Mouse (Mus musculus): ENCODE results near the gene Gm29427. TPM values are rescaled to one million over a fixed set of nuclear protein-coding genes. Genes with fewer than 3 reads are reported as not detected.
A peak's percentile ranks its signal among the peaks of the same experiment; 100 is the strongest.

Gm29427 gene
- polyA plus RNA-seq (2012; ENCODE audit: insufficient read depth, insufficient read length, missing spikeins) = not detected in 2 replicates

GRCm38 (mm10) chr1:130715561-130716217, at the start of gene Gm29427:
Gene Gm29427 (minus strand): TSS chr1:130715799.
- Histone ChIP-seq H3K27ac (ENCODE audit: insufficient read depth, low read depth, low read length) (peak within 1 kb of the TSS; percentile 60), H3K4me3 (ENCODE audit: insufficient read depth, low read length) (peak within 1 kb of the TSS; percentile 89), H3K4me1 (ENCODE audit: control insufficient read depth, insufficient read depth, low read length) (peaks cover 15% of the 10 kb centered on the region)
- no peak for TF ChIP-seq POLR2A (IDR thresholded peaks at IDR 0.05; ENCODE audit: borderline replicate concordance, low read depth, low read length)
- TF ChIP-seq CTCF (IDR thresholded peaks at IDR 0.05; ENCODE audit: low read depth, low read length) = no peak

GRCm38 (mm10) chr1:130764027-130764461, 48.4 kb upstream of the Gm29427 start:
- Histone ChIP-seq H3K27ac (ENCODE audit: insufficient read depth, low read depth, low read length) (no peak overlapping the region), H3K4me1 (ENCODE audit: control insufficient read depth, insufficient read depth, low read length) (no peaks in the 10 kb centered on the region), H3K4me3 (ENCODE audit: insufficient read depth, low read length) (no peak overlapping the region)
- no peak for TF ChIP-seq CTCF (IDR thresholded peaks at IDR 0.05; ENCODE audit: low read depth, low read length)
- no peak for TF ChIP-seq POLR2A (IDR thresholded peaks at IDR 0.05; ENCODE audit: borderline replicate concordance, low read depth, low read length)

- H3K4me3 ChIP-seq (ENCODE audit: insufficient read depth, low read length) = no peak overlapping the region
- TF ChIP-seq POLR2A (IDR thresholded peaks at IDR 0.05; ENCODE audit: borderline replicate concordance, low read depth, low read length) = no peak
- H3K4me1 ChIP-seq (ENCODE audit: control insufficient read depth, insufficient read depth, low read length) = no peaks in the 10 kb centered on the region
- H3K27ac ChIP-seq (ENCODE audit: insufficient read depth, low read depth, low read length) = no peak overlapping the region
Measured at GRCm38 (mm10) chr1:130762045-130762760, 46.6 kb upstream of the Gm29427 start.

- no peaks in the 10 kb centered on the region for H3K4me1 ChIP-seq (ENCODE audit: control insufficient read depth, insufficient read depth, low read length)
Measured at GRCm38 (mm10) chr1:130761597-130761996, 46.0 kb upstream of the Gm29427 start.

GRCm38 (mm10) chr1:130759689-130760088, 44.1 kb upstream of the Gm29427 start:
- Histone ChIP-seq H3K4me3 (ENCODE audit: insufficient read depth, low read length) (no peak overlapping the region), H3K4me1 (ENCODE audit: control insufficient read depth, insufficient read depth, low read length) (no peaks in the 10 kb centered on the region), H3K27ac (ENCODE audit: insufficient read depth, low read depth, low read length) (no peak overlapping the region)
- TF ChIP-seq CTCF (IDR thresholded peaks at IDR 0.05; ENCODE audit: low read depth, low read length) (no peak), POLR2A (IDR thresholded peaks at IDR 0.05; ENCODE audit: borderline replicate concordance, low read depth, low read length) (no peak)

More at GRCm38 (mm10) chr1:130761597-130761996, 46.0 kb upstream of the Gm29427 start:
- no peak for TF ChIP-seq POLR2A (IDR thresholded peaks at IDR 0.05; ENCODE audit: borderline replicate concordance, low read depth, low read length)
- TF ChIP-seq CTCF (IDR thresholded peaks at IDR 0.05; ENCODE audit: low read depth, low read length) = no peak
- H3K27ac ChIP-seq (ENCODE audit: insufficient read depth, low read depth, low read length) = no peak overlapping the region
- no peak overlapping the region for H3K4me3 ChIP-seq (ENCODE audit: insufficient read depth, low read length)

- Histone ChIP-seq H3K4me1 (ENCODE audit: control insufficient read depth, insufficient read depth, low read length) (no peaks in the 10 kb centered on the region), H3K27ac (ENCODE audit: insufficient read depth, low read depth, low read length) (no peak overlapping the region), H3K4me3 (ENCODE audit: insufficient read depth, low read length) (no peak overlapping the region)
- TF ChIP-seq CTCF (IDR thresholded peaks at IDR 0.05; ENCODE audit: low read depth, low read length) (no peak), POLR2A (IDR thresholded peaks at IDR 0.05; ENCODE audit: borderline replicate concordance, low read depth, low read length) (no peak)
Measured at GRCm38 (mm10) chr1:130746819-130747218, 31.2 kb upstream of the Gm29427 start.

- H3K27ac ChIP-seq (ENCODE audit: insufficient read depth, low read depth, low read length) = no peak overlapping the region
- no peak overlapping the region for H3K4me3 ChIP-seq (ENCODE audit: insufficient read depth, low read length)
- H3K4me1 ChIP-seq (ENCODE audit: control insufficient read depth, insufficient read depth, low read length) = no peaks in the 10 kb centered on the region; the same call in 1 of the 2 replicates
- TF ChIP-seq POLR2A (IDR thresholded peaks at IDR 0.05; ENCODE audit: borderline replicate concordance, low read depth, low read length) = no peak
- no peak for TF ChIP-seq CTCF (IDR thresholded peaks at IDR 0.05; ENCODE audit: low read depth, low read length)
Measured at GRCm38 (mm10) chr1:130745591-130745990, 30.0 kb upstream of the Gm29427 start.

GRCm38 (mm10) chr1:130744961-130745360, 29.4 kb upstream of the Gm29427 start:
- no peak for TF ChIP-seq POLR2A (IDR thresholded peaks at IDR 0.05; ENCODE audit: borderline replicate concordance, low read depth, low read length)
- no peaks in the 10 kb centered on the region; the same call in 1 of the 2 replicates for H3K4me1 ChIP-seq (ENCODE audit: control insufficient read depth, insufficient read depth, low read length)

GRCm38 (mm10) chr1:130744217-130744616, 28.6 kb upstream of the Gm29427 start:
- no peak overlapping the region for H3K27ac ChIP-seq (ENCODE audit: insufficient read depth, low read depth, low read length)
- TF ChIP-seq CTCF (IDR thresholded peaks at IDR 0.05; ENCODE audit: low read depth, low read length) = no peak
- no peak for TF ChIP-seq POLR2A (IDR thresholded peaks at IDR 0.05; ENCODE audit: borderline replicate concordance, low read depth, low read length)
- no peak overlapping the region for H3K4me3 ChIP-seq (ENCODE audit: insufficient read depth, low read length)
- no peaks in the 10 kb centered on the region; the same call in 1 of the 2 replicates for H3K4me1 ChIP-seq (ENCODE audit: control insufficient read depth, insufficient read depth, low read length)

More at GRCm38 (mm10) chr1:130744961-130745360, 29.4 kb upstream of the Gm29427 start:
- Histone ChIP-seq H3K4me3 (ENCODE audit: insufficient read depth, low read length) (no peak overlapping the region), H3K27ac (ENCODE audit: insufficient read depth, low read depth, low read length) (no peak overlapping the region)

- TF ChIP-seq POLR2A (IDR thresholded peaks at IDR 0.05; ENCODE audit: borderline replicate concordance, low read depth, low read length) = no peak
- no peak for TF ChIP-seq CTCF (IDR thresholded peaks at IDR 0.05; ENCODE audit: low read depth, low read length)
- Histone ChIP-seq H3K4me3 (ENCODE audit: insufficient read depth, low read length) (no peak overlapping the region), H3K27ac (ENCODE audit: insufficient read depth, low read depth, low read length) (no peak overlapping the region), H3K4me1 (ENCODE audit: control insufficient read depth, insufficient read depth, low read length) (no peaks in the 10 kb centered on the region; the same call in 1 of the 2 replicates)
Measured at GRCm38 (mm10) chr1:130743775-130744174, 28.2 kb upstream of the Gm29427 start.

Data from bone marrow macrophage, adult 2 months (primary cell).